Mouse (Mus musculus) left cerebral cortex, postnatal 4 days (tissue): Measurements from ENCODE around the gene Pik3r1. TPM values are rescaled to one million over a fixed set of nuclear protein-coding genes. Genes with fewer than 3 reads are reported as not detected.

Experiments
- DNase-seq: peaks from one replicate; pipeline ENCODE4 v3.0.0-alpha.2; 2022
- intact Hi-C: fragments of 180-260 bp; cut with DNase I; formaldehyde crosslinking; loops from one replicate; pipeline ENCODE4 v1.15.1; 2025
- total RNA-seq, 2 experiments: library from RNA; stranded (reverse); gene quantifications; 2 replicates each; pipeline ENCODE4 v1.2.3; 2021

The Pik3r1 gene
- total RNA-seq, 2 experiments from 2014 or later = 188 to 214 TPM

DNA sequence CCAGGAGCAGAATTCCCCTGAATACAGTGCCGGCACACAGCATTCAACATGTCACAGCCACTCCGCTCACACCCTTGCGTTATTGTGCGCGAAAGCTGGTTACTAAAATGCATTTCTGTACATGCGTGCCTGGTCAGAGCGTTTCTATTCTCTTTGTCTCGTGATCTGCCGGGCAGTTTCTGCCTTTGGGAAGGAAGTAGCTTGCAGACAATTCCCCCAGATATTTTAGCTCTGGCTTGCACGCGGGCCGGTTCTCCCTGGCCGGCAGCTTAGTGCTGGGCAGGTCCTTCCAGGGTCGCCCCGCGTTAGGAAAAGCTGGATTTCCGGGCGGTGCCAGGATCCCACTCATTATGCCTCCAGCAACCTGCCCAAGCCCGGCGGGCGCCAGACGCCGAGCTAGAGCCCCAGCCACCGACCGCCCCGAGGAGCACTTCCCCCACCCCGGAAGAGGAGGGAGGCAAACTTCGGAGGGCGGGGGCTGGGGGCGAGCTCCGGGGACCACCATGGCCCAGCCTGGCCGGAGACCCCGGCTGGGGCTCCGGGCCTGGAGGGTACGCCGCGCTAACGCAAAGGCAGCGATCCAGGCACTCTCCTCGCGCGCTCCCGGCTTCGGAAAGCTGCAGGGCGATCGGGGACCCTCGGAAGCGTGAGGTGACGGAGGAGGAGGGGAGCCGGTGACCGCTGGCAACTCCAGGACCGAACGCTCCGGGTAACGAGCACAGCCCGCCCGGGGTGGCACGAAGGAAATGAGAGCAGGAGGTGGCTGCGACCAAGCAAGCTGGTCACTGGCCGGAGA lies 806 bp downstream of the Pik3r1 start:
- intact Hi-C loops = loop anchor here (10.0 kb wide), 1 partner anchor 568 kb away; no protein-coding TSS in a partner anchor
- peak; percentile 65 for DNase-seq

DNA sequence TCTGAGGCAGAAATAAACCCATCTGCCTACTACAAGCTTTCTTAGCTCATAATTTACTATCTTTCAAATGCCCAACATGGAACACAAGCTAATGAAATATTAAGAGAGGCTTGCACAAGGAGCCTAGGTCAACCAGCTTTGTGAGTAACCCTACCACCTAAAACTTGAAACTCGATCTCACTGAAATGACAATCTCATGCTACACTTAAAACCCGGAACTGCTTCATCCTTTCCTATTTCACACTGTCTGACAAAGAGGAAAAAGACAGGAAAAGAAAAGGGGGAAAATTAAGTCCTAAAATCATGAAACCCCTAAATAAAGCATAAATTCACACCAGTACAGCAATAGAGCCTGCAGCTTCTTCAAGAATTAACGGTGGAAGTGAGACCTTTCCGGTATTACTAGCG lies 1.4 kb downstream of the Pik3r1 start:
- intact Hi-C loops = loop anchor here (10.0 kb wide), 1 partner anchor 568 kb away; no protein-coding TSS in a partner anchor
- no peak for DNase-seq

DNA sequence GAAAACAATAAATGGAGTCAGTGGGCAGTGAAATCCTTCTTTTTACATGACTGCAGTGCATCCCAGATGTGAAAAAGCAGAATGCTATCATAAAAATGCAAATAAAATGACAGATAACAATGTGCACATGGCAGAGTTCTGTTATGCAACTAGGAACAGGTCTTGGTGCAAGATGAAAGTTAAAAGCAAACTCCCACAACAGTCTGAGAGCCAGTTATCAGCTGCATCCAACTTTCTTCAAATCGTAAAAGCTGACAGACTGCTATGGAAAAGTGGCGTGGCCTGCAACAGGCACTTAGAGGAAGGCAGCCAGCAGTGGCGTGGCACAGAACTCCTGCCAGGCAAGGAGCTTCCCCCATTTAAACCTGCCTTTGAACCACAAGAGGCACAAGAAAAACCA lies 2.0 kb downstream of the Pik3r1 start:
- no peak for DNase-seq
- intact Hi-C loops = loop anchor here (10.0 kb wide), 1 partner anchor 569 kb away; no protein-coding TSS in a partner anchor

DNA sequence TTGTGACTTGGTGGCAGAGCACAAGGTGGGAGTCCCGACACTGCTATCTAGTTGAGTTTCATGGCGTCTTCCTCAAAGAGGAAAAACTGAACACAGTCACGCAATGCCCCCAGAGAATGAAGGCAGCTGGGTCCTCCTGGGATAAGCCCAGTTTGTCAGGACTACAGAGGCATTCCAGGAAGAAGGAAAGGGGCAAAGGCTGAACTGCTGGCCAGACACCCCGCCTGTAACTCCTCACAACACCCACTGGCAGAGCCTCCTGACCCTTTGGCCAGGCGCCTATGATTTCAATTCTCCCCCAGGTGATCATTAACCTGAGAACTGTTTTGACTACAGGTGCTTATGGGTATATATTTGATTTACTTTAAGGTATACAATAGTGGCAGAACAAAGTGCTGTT lies 3.9 kb downstream of the Pik3r1 start:
- intact Hi-C loops = loop anchor here (10.0 kb wide), 1 partner anchor 571 kb away; no protein-coding TSS in a partner anchor
- DNase-seq = no peak

DNA sequence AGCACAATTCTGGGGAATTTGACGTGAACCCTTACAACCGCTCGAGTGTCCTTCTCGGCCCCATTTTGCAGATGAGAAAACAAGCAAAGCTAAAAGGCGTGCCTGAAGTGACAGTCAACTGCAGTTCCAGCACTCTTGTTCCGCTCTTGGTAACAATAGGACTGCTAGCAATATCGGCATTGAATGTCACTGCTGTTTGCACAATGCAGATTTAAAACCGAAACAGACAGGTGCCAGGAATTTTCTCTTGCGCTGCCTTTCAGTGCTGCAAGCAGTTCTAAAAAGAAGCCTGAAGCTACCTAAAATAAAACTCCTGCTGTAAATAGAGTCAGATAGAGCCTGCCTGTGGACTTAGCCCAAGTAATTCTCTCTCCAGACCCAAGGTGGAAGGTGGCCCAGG lies 4.3 kb downstream of the Pik3r1 start:
- intact Hi-C loops = loop anchor here (10.0 kb wide), 1 partner anchor 571 kb away; no protein-coding TSS in a partner anchor
- no peak for DNase-seq

DNA sequence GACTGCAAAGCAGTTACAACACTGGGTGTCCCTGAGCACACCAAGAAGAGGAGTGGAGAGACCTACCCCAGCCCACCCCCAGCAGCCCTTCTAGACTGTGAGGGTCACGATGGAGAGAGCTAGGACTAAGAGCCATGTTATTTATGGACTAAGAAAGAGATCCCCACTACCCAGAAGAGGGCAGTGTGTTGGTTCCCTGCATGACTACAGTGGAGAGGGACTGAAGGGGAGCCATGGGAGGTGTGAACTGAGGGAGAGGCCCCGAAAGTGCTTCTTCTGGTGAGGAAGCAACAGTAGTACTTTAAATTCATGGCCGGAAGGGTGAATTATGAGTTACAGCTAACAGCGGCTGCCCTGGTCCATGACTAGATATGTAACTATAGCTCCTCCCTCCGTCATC lies 4.9 kb downstream of the Pik3r1 start:
- no peak for DNase-seq
- intact Hi-C loops = loop anchor here (10.0 kb wide), 1 partner anchor 572 kb away; no protein-coding TSS in a partner anchor

DNA sequence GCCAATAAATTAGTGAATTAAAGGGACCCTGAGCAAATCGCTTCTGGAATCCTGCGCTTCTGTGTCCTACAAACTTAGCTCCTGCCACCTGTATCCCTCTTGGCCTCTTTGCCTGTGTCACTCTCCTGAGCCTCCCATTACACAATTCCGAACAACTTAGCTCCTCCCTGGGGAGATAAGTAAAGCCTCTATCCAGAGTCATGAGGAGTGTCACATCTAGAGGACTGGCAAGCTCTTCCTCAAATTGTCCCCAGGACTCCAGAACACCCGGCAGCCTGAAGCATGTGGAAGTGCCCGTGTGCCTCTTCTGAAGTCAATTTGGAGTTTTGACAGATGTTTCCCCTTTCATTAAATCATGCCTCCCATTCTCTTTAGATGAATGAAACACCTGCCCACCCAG lies 6.4 kb downstream of the Pik3r1 start:
- no peak for DNase-seq
- intact Hi-C loops = loop anchor here (10.0 kb wide), 1 partner anchor 573 kb away; no protein-coding TSS in a partner anchor

DNA sequence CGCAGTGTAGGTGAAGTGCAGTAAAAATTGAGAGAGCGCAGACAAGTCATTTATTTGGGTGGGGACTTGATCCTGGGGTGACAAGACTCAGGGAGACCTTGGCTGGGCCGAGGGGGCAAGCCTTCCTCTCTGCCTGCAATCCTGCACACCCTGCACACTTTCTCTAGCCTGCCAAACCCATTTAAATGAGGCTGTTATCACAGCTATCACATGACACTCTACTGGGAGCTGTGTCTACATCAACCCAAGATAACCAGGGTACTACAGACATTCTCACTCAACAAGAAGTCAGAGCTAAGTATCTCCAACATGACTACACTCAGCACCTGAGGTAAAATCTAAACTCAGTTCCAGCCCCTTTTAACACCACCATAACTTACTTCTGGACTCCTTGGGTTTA lies 7.1 kb downstream of the Pik3r1 start:
- DNase-seq = no peak
- intact Hi-C loops = loop anchor here (10.0 kb wide), 1 partner anchor 574 kb away; no protein-coding TSS in a partner anchor

DNA sequence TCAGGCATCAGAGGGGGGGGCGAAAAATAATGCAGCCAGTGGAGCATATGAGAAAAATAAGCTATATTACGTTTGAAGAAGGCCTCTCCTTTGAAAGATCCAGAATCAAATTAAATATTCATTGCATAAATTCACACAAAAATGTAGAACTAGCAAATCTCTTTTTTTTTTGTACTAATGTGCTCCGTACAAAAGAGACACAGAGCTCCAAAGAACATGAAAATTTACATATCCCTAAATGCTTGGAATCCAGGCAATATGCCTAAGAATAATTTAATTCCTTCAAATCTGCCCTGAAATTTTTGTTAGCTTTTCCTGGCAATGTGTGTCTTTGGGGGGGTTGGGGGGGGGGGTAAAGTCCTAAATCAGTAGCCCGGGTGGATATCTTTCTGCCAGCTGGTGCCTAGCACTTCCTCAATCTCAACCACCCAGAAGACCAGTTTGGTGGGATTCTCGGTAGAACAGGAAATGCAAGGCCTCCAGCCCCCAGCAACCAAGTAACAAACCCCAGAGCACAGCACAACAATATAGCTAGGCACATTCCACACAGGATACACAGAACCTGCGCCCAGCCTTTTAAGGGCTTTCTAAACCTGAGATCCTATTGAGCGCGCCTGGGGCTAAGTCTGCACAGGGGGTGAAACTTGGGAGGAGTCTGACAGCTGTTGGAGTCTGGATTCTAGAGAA lies 7.9 kb downstream of the Pik3r1 start:
- DNase-seq = no peak
- intact Hi-C loops = loop anchor here (10.0 kb wide), 1 partner anchor 575 kb away; no protein-coding TSS in a partner anchor

DNA sequence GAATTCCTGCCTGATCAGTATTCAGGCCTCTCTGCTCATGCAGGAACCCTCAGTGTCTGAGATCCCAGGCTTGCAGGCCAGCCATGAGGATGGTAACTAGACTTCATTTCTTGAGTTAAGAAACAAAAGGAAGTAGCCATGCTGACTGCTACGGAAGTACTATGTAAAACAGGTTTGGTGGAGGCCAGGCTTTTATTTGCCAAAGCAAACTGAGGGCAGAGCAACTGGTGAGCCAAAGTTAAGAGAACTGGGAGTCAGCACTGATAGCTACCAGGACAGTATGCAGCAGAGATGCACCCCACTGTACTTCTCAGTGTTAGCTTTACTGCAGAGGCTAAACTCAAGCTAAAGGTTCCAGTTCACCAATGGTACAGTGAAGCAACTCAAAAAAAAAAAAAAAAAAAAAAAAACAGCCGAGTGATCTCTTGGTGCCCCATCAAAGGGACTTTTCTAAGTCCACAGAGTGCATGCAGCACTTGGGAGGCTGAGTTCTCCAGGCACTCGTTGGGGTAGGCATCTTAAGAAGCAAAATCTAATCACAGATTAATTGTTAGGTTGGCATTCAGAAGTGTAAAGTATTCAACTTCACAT lies 8.6 kb downstream of the Pik3r1 start:
- no peak for DNase-seq
- intact Hi-C loops = no loop called here

DNA sequence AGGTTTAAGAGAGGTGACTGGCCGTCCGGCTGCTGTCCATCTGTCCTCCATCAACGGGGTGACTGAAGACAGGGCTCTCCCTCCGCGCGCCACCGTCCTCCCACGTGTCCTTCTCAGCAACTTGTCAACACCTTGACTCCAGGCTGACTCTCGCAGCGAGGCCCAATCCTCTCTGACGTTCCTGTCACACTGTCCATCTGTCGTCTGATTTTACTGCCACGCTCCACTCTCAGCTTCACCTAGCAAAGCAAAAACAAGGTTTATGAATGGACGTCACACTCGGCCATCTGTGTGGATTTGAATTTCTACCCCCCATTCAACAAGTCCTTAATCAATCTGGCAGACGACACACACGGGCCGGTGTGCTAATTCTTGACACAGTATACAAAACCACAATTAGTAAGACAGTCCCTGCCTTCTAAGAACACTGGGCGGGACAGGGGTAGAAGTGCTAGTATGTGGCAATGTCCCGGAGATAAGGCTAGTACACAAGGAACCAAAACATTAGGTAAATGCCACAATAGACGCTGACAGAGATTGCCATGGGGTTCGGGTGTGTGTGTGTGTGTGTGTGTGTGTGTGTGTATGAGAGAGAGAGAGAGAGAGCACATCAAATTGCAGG lies 10.1 kb downstream of the Pik3r1 start:
- intact Hi-C loops = no loop called here
- no peak for DNase-seq

DNA sequence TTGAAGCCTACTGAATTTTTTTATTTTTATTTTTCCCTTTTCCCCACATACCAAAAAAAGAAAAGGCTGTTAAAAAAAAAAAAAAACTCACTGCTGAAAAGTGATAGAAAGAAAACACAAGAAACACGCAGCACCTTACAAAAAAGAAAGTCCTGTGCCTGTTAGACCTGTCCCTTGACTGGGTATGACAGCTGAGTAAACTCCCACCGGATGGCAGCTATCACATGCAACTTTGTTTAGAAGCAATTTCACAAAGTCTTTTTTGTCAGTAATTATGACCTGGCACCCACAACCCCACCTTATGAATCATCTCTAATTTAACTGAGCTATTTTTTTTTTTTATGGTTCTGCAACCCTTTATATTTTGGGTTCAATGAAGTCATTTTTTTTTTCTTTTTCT lies 12.8 kb downstream of the Pik3r1 start:
- intact Hi-C loops = no loop called here
- no peak for DNase-seq

DNA sequence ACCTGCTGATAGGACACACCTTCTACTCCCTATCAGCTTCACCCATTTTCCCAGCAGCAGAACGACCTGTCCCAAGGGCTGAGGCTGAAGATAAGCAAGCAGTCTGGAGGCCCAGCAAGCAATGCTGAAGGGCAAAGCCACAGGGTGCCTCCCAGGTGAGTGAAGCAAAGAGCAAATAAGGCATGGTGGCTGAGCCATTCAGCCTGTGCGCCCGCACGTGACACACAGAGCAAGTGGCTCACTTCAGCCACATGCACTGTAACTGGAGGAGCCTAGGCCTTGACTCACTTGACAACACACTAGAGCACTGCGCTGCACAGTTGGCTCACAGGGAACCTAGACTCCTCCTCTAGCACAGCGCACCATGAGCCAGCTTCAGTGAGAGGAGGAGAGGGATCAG lies 14.4 kb downstream of the Pik3r1 start:
- no peak for DNase-seq
- intact Hi-C loops = no loop called here

DNA sequence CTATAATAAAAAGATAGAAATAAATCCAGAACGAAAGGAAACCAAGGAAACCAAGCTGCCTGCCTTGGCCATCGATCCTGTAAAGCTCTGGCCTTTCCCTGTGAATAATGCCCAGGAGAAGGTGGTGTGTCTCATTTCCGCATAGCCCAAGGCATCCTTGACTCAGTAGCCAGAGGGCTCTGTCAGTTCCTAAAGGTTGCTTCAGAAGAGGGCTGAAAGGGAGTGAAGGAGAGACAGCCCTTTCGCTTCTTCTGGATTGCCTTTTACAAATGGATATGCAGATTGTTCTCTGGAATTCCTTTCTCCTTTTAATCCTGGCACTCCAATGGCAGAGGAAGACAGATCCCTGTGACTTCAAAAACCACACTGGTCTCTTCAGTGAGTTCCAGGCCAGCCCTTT lies 16.2 kb downstream of the Pik3r1 start:
- intact Hi-C loops = no loop called here
- no peak for DNase-seq

DNA sequence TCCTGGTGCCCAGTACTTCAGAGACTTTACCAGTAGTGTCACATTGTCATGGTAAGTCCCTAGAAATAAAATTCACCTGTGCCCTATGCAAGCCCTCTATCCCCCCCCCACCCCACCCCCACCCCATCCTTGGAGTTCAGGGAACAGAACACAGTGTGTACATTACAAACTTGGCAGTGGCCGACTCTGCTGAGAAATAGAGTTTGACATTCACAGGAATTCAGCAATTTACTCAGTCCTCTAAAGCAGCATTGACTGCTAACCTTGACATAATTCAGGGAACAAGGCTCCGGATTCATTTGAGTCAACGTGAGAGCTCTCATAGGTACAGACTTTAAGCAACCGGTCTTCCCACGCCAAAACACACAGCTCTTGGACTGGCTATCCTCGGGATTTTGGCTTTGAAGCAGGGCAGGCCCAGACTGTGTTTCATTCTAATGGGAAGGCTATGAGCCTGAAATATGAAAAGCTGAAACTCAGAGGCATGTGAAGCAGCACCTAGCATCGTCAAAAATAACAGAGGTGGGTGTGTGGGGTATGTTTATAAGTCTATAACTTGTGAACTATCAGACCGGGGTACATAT lies 21.9 kb downstream of the Pik3r1 start:
- intact Hi-C loops = no loop called here
- no peak for DNase-seq

DNA sequence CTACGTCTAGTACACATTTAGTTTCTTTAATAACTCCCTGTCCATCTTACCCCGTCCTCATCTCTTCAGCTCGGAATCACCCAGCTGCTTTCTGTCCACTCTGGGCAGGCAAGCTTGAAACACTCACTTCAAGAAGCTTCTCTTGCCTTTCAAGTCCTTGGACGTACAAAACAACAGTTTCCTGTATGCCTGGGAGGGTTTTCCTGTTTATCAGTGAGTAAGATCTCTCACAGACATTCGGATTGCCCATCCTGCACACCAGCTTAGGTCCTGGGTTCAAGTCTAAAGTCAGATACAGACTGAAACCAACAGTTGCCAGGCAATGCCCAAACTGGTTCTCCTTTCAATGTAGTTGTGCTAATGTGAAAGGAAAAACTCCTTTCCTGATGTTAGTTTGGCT lies 23.1 kb downstream of the Pik3r1 start:
- intact Hi-C loops = no loop called here
- no peak for DNase-seq

DNA sequence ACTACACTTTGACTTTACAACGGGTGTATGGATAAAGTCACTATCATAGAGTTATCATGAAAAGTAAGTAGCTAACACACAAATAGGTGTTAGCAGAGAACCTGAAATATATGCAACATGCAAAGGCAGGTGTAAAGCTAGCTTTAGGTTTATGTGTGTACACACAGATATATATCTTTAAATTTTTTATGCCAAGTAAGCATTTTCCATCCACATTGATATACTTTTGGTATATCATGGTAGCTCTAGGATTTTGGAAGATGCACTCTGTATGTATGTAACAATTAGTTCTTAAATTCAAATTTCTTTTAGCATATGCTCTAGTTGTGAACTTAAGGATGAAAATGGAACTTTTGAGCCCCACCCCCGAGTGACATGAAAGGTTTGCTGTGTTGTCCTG lies 24.0 kb downstream of the Pik3r1 start:
- intact Hi-C loops = no loop called here

DNA sequence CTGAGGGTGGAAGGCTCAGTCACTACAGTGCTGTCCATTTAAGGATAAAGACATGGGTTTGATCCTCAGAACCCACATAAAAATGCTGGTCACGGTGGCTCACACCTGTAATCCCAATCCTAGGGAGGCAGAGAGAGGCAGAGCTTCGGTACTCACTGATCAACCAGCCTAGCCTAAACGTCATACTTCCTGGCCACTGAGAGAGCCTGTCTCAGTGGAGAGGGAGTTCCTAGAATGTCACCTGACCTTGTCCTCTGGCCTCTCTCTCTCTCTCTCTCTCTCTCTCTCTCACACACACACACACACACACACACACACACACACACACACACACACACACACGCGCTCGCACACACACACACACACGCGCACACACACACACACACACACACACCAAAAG lies 24.8 kb downstream of the Pik3r1 start:
- DNase-seq = no peak
- intact Hi-C loops = no loop called here

More for the DNA sequence above, 24.0 kb downstream of the Pik3r1 start:
- DNase-seq = no peak

DNA sequence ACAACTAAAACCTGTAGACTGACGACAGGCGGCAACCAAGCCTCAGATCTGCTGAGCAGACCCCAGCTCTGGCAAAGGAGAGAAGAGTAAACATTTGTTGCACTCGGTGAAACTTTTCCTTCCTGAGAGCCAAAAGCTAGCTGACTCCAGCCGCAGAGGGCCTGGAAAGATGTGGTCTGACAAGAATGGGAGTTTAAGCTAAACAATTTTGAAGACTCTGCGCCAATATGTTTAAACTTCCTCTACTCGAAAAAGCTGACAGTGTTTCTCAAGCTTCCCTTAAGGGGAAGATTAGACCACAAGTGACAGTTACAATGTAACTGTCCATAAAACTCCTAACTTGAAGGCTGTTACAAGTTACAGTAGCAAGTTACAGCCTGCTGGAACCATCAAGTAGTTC lies 25.4 kb downstream of the Pik3r1 start:
- intact Hi-C loops = no loop called here
- no peak for DNase-seq

DNA sequence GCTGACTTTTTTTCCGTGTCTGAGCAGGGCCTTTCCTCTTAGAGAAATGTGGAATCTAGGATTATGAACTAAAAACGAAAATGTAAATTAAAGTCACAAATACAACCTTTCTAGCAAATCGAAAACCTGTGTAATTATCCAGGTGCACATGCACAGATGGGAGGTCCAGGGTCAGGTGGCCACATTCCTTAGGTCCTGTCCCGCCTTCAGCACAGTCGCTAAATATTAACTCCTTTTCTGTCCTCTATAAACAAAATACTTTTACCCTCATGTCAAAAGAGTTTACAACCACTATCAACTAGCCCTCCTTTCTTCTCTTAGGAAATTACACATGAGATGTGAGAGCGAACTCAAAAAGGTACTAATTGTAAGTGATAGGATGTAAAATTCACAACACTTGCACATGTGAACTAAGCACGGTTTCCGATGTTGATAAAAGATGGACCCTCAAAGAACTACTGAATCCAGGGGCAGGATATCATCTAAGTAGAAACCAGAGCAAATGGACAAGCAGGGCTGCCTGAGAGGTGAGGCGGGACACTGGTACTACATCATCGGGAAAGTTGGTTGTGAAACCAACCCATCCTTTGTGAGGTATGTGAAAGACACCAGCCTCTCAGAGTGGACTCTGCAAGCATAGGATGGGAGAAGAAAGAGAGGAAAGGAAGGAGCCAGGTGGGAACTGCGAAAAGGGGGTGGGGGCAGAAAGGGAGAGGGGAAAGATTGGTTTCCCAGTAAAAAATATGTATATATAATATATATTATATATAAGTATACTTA lies 26.3 kb downstream of the Pik3r1 start:
- DNase-seq = no peak
- intact Hi-C loops = no loop called here
